Mouse (Mus musculus) spleen, adult 2 months (tissue): Measurements from ENCODE around the gene Lefty2.

Experiments
- CTCF ChIP-seq: fragments of 200-500 bp; IDR thresholded peaks from 2 replicates; pipeline ENCODE4 v1.5.1; 2011; ENCODE audit warnings: mild to moderate bottlenecking, inconsistent platforms; ENCODE audit not compliant: insufficient read depth, insufficient read length, insufficient replicate concordance; ENCODE audit errors: extremely low read depth
- POLR2A ChIP-seq: fragments of 200-500 bp; IDR thresholded peaks from 2 replicates; pipeline ENCODE4 v1.6.1; 2011; ENCODE audit warnings: low read depth, low read length, inconsistent platforms

DNA sequence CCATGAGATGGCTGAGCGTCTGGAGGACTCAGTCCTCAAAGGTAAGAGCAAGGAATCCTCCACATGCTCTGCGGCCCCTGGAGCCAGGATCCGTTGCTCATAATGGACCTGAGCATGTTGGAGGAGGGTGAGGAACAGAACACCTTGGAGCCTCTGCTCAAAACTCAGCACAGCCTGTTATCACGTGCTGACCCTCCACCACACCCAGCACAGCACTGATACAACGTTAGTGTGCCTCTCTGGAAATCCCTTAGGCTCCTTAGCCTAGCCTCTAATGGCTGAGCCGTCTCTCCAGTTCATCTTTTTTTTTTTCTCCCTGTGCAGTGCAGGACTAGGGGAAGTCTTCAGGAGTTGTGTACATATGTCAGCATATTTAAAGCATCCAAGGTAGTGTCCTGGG is 32.9 kb upstream of the Lefty2 start:
- TF ChIP-seq CTCF, result no peak
- TF ChIP-seq POLR2A, result no peak
